Mouse (Mus musculus) olfactory bulb, adult 2 months (tissue): ENCODE measurements around the gene Kif17.

ENCODE experiments used
- CTCF ChIP-seq: fragments of 200-500 bp; IDR thresholded peaks from 2 replicates; pipeline ENCODE4 v1.5.1; 2012; ENCODE audit warnings: low read depth, mild to moderate bottlenecking, low read length, moderate library complexity; ENCODE audit not compliant: insufficient read depth
- POLR2A ChIP-seq: fragments of 200-500 bp; IDR thresholded peaks from 2 replicates; pipeline ENCODE4 v1.6.1; 2012; ENCODE audit warnings: mild to moderate bottlenecking, low read depth, low read length, moderate library complexity; ENCODE audit not compliant: insufficient read depth

GRCm38 (mm10) chr4:138215671-138216199 lies 34.5 kb upstream of the Kif17 start:
- TF ChIP-seq CTCF = no peak
- no peak for TF ChIP-seq POLR2A
